Mouse (Mus musculus): ENCODE measurements around the gene Klf2.

DNA sequence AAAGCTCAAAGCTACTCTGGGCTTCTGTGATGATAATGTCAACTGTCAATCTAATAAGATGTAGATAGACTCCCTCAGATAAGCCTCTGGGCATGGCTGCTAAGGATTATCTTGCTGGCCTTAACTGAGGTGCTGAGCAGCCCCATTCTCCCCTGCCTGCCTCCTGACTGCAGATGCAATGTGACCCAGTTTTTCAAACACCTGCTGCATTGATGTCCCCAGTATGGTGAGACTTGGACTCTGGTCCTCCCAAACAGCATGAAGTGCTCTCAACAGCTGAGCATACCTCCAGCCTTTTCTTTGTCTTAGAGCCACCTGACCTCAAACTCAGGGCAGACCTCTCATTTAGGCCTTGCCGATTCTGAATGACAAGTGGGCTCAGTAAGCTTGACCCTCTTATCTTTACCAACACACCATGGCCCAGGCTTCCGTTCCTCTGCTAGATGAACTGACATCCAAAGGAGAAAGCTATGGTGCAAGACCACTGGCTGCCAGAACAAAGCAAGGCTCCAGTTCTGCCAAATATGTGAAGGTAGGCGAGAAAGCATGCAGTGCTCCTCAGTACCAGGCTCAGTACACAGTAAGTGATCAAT lies 5.8 kb upstream of the Klf2 start:
- TF ChIP-seq MYOG (IDR thresholded peaks at IDR 0.05; ENCODE audit: control insufficient read depth in 1 of 3, insufficient read depth in 1 of 3, insufficient read length in 2 of 3, low read depth in 2 of 3), result no peak
- TF ChIP-seq POLR2A (IDR thresholded peaks at IDR 0.05; ENCODE audit: insufficient read length, low read depth), result no peak
- TF ChIP-seq USF1 (IDR thresholded peaks at IDR 0.05; ENCODE audit: low read depth), result no peak
- TF ChIP-seq E2F4 (IDR thresholded peaks at IDR 0.05; ENCODE audit: insufficient read depth), result no peak
- no peak for TF ChIP-seq TCF12 (IDR thresholded peaks at IDR 0.05; ENCODE audit: insufficient read depth, poor library complexity, severe bottlenecking)
- no peak for TF ChIP-seq MYOD1 (IDR thresholded peaks at IDR 0.05; ENCODE audit: control insufficient read depth in 1 of 3, insufficient read length in 2 of 3, low read depth in 2 of 3)
- TF ChIP-seq TCF3 (IDR thresholded peaks at IDR 0.05; ENCODE audit: insufficient read length, low read depth), result no peak
- TF ChIP-seq REST (IDR thresholded peaks at IDR 0.05; ENCODE audit: insufficient read depth, insufficient read length), result no peak
- TF ChIP-seq POLR2AphosphoS2 (IDR thresholded peaks at IDR 0.05; ENCODE audit: insufficient read length, low read depth), result no peak
- TF ChIP-seq MAX (IDR thresholded peaks at IDR 0.05; ENCODE audit: low read depth), result no peak
- TF ChIP-seq CEBPB (IDR thresholded peaks at IDR 0.05; ENCODE audit: insufficient read depth, poor library complexity, severe bottlenecking), result no peak

All from myocyte (in vitro differentiated cells).